Mouse (Mus musculus): ENCODE measurements around the gene Cntrl.

Gene Cntrl

DNA sequence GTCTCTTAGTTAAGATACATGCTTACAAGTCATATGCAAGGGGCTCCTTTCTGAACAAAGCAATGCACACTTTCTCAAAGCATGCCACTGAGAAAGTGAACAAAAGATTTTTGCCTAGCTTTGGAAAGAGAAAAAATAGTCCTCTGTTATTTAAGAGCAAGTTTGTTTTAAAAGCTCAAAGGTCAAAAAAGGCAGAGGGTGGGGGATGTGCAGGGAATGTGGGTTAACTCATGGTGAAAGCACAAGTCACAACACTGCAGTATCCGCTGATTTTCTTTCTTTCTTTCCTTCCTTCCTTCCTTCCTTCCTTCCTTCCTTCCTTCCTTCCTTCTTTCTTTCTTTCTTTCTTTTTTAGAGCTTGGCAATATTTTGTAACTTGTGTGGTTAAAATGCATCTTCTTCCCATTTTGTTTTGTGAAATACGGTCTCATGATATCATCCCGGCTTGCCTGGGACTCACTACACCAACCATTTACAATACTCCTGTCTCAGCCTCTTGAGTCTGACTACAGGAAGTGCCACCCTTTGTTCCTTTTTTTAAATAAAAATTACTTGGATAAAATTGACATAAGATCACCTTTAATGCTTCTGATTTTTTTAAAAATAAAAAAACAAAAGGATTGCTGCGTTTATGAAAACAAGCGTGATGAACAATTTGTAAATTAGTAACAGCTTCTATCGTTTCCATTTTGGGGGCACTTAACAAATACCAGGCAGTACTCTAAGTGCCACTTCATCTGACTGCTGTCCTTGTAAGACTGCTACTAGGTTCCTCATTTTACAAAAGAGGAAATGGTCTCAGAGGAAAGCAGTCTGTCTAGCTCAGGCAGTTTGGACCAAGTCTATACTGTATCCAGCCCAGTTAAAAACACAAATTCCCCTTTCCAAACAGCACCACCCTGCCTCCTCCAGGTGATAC lies 86.6 kb downstream of the Cntrl start:
- Histone ChIP-seq H3K36me3 (ENCODE audit: insufficient read depth, low read length) (peaks cover 22% of the 10 kb centered on the region), H3K9me3 (ENCODE audit: low read length) (no peaks in the 10 kb centered on the region), H3K4me3 (replicated peaks; ENCODE audit: low read length) (no peak overlapping the region), H3K4me1 (replicated peaks; ENCODE audit: low read depth, low read length) (peaks cover 25% of the 10 kb centered on the region), H3K27me3 (ENCODE audit: insufficient read depth, low read length) (no peaks in the 10 kb centered on the region)
- no peak for TF ChIP-seq POU5F1 (IDR thresholded peaks at IDR 0.05; ENCODE audit: borderline replicate concordance, low read length)
- no peak for TF ChIP-seq CTCF (conservative IDR thresholded peaks at IDR 0.05; ENCODE audit: low read length)
- TF ChIP-seq NANOG (IDR thresholded peaks at IDR 0.05; ENCODE audit: borderline replicate concordance, low read length): no peak

GRCm38 (mm10) chr2:35199541-35199940 lies 90.2 kb downstream of the Cntrl start:
- H3K9me3 ChIP-seq (ENCODE audit: low read length): peaks cover 17% of the 10 kb centered on the region
- peak overlapping the region; percentile 94 for H3K4me3 ChIP-seq (replicated peaks; ENCODE audit: low read length)
- H3K4me1 ChIP-seq (replicated peaks; ENCODE audit: low read depth, low read length): peaks cover 21% of the 10 kb centered on the region
- H3K36me3 ChIP-seq (ENCODE audit: insufficient read depth, low read length): peaks cover 12% of the 10 kb centered on the region; the same call in 1 of the 2 replicates
- H3K27me3 ChIP-seq (ENCODE audit: insufficient read depth, low read length): no peaks in the 10 kb centered on the region
- TF ChIP-seq NANOG (IDR thresholded peaks at IDR 0.05; ENCODE audit: borderline replicate concordance, low read length) (no peak), CTCF (conservative IDR thresholded peaks at IDR 0.05; ENCODE audit: low read length) (no peak), POU5F1 (IDR thresholded peaks at IDR 0.05; ENCODE audit: borderline replicate concordance, low read length) (no peak)

GRCm38 (mm10) chr2:35199971-35200897 lies 90.9 kb downstream of the Cntrl start:
- TF ChIP-seq CTCF (conservative IDR thresholded peaks at IDR 0.05; ENCODE audit: low read length) (no peak), NANOG (IDR thresholded peaks at IDR 0.05; ENCODE audit: borderline replicate concordance, low read length) (no peak), POU5F1 (IDR thresholded peaks at IDR 0.05; ENCODE audit: borderline replicate concordance, low read length) (no peak)
- peaks cover 12% of the 10 kb centered on the region; the same call in 1 of the 2 replicates for H3K36me3 ChIP-seq (ENCODE audit: insufficient read depth, low read length)
- no peaks in the 10 kb centered on the region for H3K27me3 ChIP-seq (ENCODE audit: insufficient read depth, low read length)
- peaks cover 17% of the 10 kb centered on the region for H3K9me3 ChIP-seq (ENCODE audit: low read length)
- H3K4me3 ChIP-seq (replicated peaks; ENCODE audit: low read length): peak overlapping the region; percentile 94
- H3K4me1 ChIP-seq (replicated peaks; ENCODE audit: low read depth, low read length): peaks cover 21% of the 10 kb centered on the region

DNA sequence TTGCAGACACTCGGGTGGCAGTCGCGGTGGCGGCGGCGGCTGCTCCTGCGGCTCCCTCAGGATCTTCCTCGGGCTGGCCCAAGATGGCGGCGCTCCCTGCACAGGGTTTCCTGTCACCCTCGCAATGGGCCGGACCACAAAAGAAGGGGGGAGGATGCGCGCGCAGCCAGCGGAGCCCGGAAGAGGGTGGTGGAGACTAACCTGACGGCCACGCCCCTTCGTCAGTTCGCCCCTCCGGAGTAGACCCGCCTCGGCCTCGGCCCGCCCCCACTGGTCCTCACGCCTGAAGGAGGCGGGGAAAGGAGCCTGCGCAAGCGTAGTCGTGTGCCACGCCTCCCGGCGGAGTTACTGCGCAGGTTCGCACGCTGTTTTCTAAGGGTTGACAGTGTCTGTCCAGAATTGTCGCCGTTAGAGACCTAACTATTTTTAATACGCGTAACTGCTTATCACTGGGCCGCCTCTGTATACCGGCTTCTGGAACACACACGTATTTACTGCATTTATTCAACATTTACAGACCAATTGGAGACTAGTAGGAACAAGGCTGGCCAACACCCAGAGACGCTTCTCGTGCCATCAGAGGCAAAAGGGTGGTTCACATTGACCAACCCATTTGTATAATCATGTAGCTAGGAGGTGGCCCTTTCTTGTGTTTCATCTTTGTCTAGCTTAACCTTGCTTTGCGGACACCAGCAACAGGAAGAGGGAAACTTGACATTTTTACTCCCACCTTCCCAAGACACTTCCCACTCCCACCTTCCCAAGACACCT lies 91.8 kb downstream of the Cntrl start, which contains the start of gene Rab14:
Gene Rab14, minus strand, starts transcription at position 223 of the 771 bp plus-strand sequence.
- Histone ChIP-seq H3K9me3 (ENCODE audit: low read length) (peaks cover 17% of the 10 kb centered on the region), H3K27me3 (ENCODE audit: insufficient read depth, low read length) (no peaks in the 10 kb centered on the region), H3K36me3 (ENCODE audit: insufficient read depth, low read length) (peaks cover 12% of the 10 kb centered on the region; the same call in 1 of the 2 replicates), H3K4me3 (replicated peaks; ENCODE audit: low read length) (peak within 1 kb of the TSS; percentile 94), H3K4me1 (replicated peaks; ENCODE audit: low read depth, low read length) (peaks cover 15% of the 10 kb centered on the region)
- TF ChIP-seq POU5F1 (IDR thresholded peaks at IDR 0.05; ENCODE audit: borderline replicate concordance, low read length) (no peak), NANOG (IDR thresholded peaks at IDR 0.05; ENCODE audit: borderline replicate concordance, low read length) (no peak), CTCF (conservative IDR thresholded peaks at IDR 0.05; ENCODE audit: low read length) (no peak)

DNA sequence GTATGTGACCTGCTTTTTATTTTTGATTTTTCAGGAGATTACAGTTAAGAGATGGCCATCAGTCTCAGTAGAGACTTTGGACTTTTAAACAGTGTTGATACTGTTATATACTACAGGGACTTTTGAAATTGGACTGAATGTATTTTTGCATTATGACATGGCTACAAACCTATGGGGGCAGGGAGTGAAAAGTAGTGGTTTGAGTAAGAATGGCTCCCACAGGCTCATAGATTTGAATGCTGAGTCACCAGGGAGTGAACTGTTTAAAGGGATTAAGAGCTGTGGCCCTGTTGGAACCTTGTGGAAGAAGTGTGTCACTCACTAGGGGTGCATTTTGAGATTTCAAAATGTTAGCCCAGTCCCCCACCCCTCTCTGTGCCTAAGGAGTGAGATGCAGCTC lies 94.4 kb downstream of the Cntrl start:
- Histone ChIP-seq H3K4me1 (replicated peaks; ENCODE audit: low read depth, low read length) (peaks cover 11% of the 10 kb centered on the region), H3K27me3 (ENCODE audit: insufficient read depth, low read length) (no peaks in the 10 kb centered on the region), H3K9me3 (ENCODE audit: low read length) (peaks cover 17% of the 10 kb centered on the region), H3K36me3 (ENCODE audit: insufficient read depth, low read length) (peaks cover 6% of the 10 kb centered on the region; the same call in 1 of the 2 replicates), H3K4me3 (replicated peaks; ENCODE audit: low read length) (no peak overlapping the region)
- no peak for TF ChIP-seq POU5F1 (IDR thresholded peaks at IDR 0.05; ENCODE audit: borderline replicate concordance, low read length)
- TF ChIP-seq NANOG (IDR thresholded peaks at IDR 0.05; ENCODE audit: borderline replicate concordance, low read length): no peak
- TF ChIP-seq CTCF (conservative IDR thresholded peaks at IDR 0.05; ENCODE audit: low read length): no peak

DNA sequence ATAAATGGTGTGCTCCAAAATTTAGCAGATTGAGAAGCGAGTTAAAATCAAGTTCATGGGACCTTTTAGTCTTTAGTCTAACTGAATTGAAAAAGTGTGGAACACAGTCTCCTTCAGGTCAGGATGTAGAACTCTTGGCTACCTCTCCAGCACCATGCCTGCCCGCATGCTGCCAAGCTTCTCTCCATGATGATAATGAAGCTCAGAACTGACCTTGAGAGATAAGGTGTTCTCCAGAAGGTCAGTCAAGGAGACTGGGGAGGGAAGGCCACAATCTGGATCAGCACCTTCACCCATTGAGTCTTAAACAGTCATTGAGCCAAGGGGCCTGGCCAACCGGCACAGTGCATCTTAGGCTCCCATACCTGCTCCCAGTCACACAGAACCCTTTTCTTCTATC lies 97.5 kb downstream of the Cntrl start:
- H3K9me3 ChIP-seq (ENCODE audit: low read length): peaks cover 16% of the 10 kb centered on the region
- no peaks in the 10 kb centered on the region for H3K4me1 ChIP-seq (replicated peaks; ENCODE audit: low read depth, low read length)
- H3K4me3 ChIP-seq (replicated peaks; ENCODE audit: low read length): no peak overlapping the region
- H3K27me3 ChIP-seq (ENCODE audit: insufficient read depth, low read length): peaks cover 8% of the 10 kb centered on the region; the same call in 1 of the 2 replicates
- H3K36me3 ChIP-seq (ENCODE audit: insufficient read depth, low read length): no peaks in the 10 kb centered on the region
- no peak for TF ChIP-seq POU5F1 (IDR thresholded peaks at IDR 0.05; ENCODE audit: borderline replicate concordance, low read length)
- TF ChIP-seq CTCF (conservative IDR thresholded peaks at IDR 0.05; ENCODE audit: low read length): no peak
- no peak for TF ChIP-seq NANOG (IDR thresholded peaks at IDR 0.05; ENCODE audit: borderline replicate concordance, low read length)

DNA sequence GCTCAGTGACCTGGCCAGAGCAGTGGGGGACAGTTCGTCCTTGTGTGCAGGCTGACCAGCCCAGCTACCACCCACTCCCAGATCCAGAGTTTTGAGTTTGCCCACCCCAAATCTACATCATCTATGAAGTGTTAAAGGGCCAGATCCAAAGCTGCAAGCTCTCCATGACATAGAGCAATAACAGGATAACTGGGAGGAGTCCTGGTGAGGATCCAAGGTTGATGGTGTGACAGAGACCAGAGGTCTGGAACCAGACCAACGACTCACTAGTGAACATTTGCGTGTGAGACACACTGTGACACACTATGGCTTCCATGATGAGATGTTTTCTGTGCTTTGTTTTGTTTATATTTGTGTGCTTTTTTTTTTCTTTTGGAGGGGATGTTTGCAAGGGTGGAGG lies 98.8 kb downstream of the Cntrl start:
- H3K9me3 ChIP-seq (ENCODE audit: low read length): peaks cover 4% of the 10 kb centered on the region
- TF ChIP-seq POU5F1 (IDR thresholded peaks at IDR 0.05; ENCODE audit: borderline replicate concordance, low read length) (no peak), NANOG (IDR thresholded peaks at IDR 0.05; ENCODE audit: borderline replicate concordance, low read length) (no peak), CTCF (conservative IDR thresholded peaks at IDR 0.05; ENCODE audit: low read length) (no peak)
- H3K27me3 ChIP-seq (ENCODE audit: insufficient read depth, low read length): peaks cover 8% of the 10 kb centered on the region; the same call in 1 of the 2 replicates
- H3K36me3 ChIP-seq (ENCODE audit: insufficient read depth, low read length): no peaks in the 10 kb centered on the region
- no peak overlapping the region for H3K4me3 ChIP-seq (replicated peaks; ENCODE audit: low read length)
- H3K4me1 ChIP-seq (replicated peaks; ENCODE audit: low read depth, low read length): no peaks in the 10 kb centered on the region

Data from E14TG2a.4 (cell line).